Mouse (Mus musculus) E14TG2a.4 (cell line): ENCODE measurements around the gene Arl14.

Source experiments
- H3K27me3 ChIP-seq: 2 replicates; pipeline ENCODE4 v1.6.1; 2014; ENCODE audit warnings: low read length, control low read depth; ENCODE audit not compliant: insufficient read depth
- H3K36me3 ChIP-seq: 2 replicates; pipeline ENCODE4 v1.6.1; 2014; ENCODE audit warnings: low read length, control low read depth; ENCODE audit not compliant: insufficient read depth
- H3K4me1 ChIP-seq: replicated peaks from 2 replicates; pipeline ENCODE4 v1.6.1; 2014; ENCODE audit warnings: low read depth, low read length, control low read depth
- H3K4me3 ChIP-seq: replicated peaks from 2 replicates; pipeline ENCODE4 v1.5.1; 2014; ENCODE audit warnings: mild to moderate bottlenecking, low read length
- H3K9me3 ChIP-seq: 2 replicates; pipeline ENCODE4 v1.6.1; 2014; ENCODE audit warnings: low read length, control low read depth
- CTCF ChIP-seq: conservative IDR thresholded peaks from 2 replicates; pipeline ENCODE4 v1.5.1; 2014; ENCODE audit warnings: low read length
- NANOG ChIP-seq: IDR thresholded peaks from 2 replicates; pipeline ENCODE4 v1.6.1; 2014; ENCODE audit warnings: borderline replicate concordance, low read length, mixed read lengths
- POU5F1 ChIP-seq: IDR thresholded peaks from 2 replicates; pipeline ENCODE4 v1.6.1; 2014; ENCODE audit warnings: low read length, borderline replicate concordance

The Arl14 gene

DNA sequence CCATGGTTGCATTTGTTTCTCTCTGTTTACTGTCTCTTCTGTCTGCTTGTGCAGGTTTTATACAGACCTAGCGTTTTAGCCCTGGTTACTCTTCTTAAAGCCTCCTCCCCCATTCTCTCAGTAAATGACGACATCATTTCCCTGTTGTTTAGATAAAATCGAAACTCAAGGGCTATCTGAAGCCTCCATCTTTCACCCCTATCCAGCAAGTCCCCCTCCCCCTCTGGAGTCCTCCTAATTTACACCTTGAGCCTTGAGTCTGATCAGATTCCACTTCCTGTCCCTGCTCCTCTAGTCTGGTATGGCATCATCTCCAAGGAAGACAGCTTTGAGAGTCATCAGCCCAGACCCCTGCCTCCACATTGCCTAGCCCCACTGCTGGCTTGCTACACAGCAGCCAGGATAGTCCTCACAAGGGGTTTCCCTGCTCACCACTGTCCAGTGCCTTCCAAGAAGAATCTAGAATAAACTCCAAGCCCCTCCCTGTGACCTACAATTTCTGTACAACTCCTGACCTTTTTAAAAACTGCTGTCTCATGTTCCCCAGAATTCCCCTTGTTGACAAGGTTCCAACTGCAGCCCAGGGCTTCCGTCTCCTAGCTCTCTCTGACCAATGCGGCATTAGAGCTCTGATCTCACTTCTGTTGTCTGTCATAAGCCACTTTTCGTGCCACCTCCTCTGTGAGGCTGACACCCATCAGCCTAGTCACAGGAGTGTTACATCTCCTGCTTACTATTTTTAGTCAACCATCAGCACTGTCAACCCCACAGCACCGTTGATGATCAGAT, 16.8 kb upstream of the Arl14 start:
- H3K36me3 ChIP-seq: no peaks in the 10 kb centered on the region
- no peak for TF ChIP-seq NANOG
- no peak for TF ChIP-seq CTCF
- TF ChIP-seq POU5F1: no peak
- H3K4me1 ChIP-seq: 0 out of 2 replicates have a peak, but pooled peaks cover 5% of the 10 kb centered on the region

GRCm38 (mm10) chr3:69206193-69206893, 15.9 kb upstream of the Arl14 start:
- H3K4me1 ChIP-seq: 0 out of 2 replicates have a peak, but pooled peaks cover 5% of the 10 kb centered on the region
- H3K9me3 ChIP-seq: 0 out of 2 replicates have a peak, but pooled peaks cover 5% of the 10 kb centered on the region
- no peak overlapping the region for H3K4me3 ChIP-seq
- no peaks in the 10 kb centered on the region for H3K27me3 ChIP-seq
- H3K36me3 ChIP-seq: no peaks in the 10 kb centered on the region
- TF ChIP-seq NANOG (no peak), POU5F1 (no peak), CTCF (no peak)

More for the DNA sequence above, 16.8 kb upstream of the Arl14 start:
- H3K27me3 ChIP-seq: no peaks in the 10 kb centered on the region
- H3K4me3 ChIP-seq: no peak overlapping the region
- 0 out of 2 replicates have a peak, but pooled peaks cover 5% of the 10 kb centered on the region for H3K9me3 ChIP-seq

- Histone ChIP-seq H3K27me3 (no peaks in the 10 kb centered on the region), H3K9me3 (0 out of 2 replicates have a peak, but pooled peaks cover 2% of the 10 kb centered on the region), H3K36me3 (no peaks in the 10 kb centered on the region), H3K4me1 (0 out of 2 replicates have a peak, but pooled peaks cover 5% of the 10 kb centered on the region), H3K4me3 (no peak overlapping the region)
- TF ChIP-seq CTCF (peak; percentile 58), NANOG (no peak), POU5F1 (no peak)
Measured at GRCm38 (mm10) chr3:69208441-69209309, 13.5 kb upstream of the Arl14 start.

GRCm38 (mm10) chr3:69212246-69212645, 10.0 kb upstream of the Arl14 start:
- TF ChIP-seq CTCF (no peak), NANOG (no peak), POU5F1 (no peak)
- H3K9me3 ChIP-seq: no peaks in the 10 kb centered on the region
- H3K4me3 ChIP-seq: no peak overlapping the region
- no peaks in the 10 kb centered on the region for H3K27me3 ChIP-seq
- H3K4me1 ChIP-seq: no peaks in the 10 kb centered on the region
- H3K36me3 ChIP-seq: no peaks in the 10 kb centered on the region

DNA sequence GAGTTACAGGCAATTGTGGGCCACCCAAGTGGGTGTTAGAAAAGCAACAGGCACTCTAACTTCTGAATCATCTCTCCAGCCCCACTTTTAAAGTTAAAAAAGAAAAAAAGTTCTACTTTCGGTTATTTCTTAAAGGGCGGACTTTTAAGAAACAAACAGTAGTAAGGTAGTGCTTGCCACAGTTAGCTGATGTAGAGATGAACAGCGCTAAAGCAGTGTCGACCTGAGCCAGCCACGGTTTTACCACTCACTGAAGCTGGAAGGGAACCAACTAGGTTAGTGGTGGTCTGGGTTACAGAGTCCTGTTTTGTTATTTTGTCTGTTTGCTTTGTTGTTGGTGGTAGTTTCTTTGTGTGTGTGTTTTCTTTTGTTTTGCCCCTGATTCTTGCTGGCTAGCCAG, 8.8 kb upstream of the Arl14 start:
- no peak overlapping the region for H3K4me3 ChIP-seq
- H3K27me3 ChIP-seq: no peaks in the 10 kb centered on the region
- no peaks in the 10 kb centered on the region for H3K36me3 ChIP-seq
- 0 out of 2 replicates have a peak, but pooled peaks cover 2% of the 10 kb centered on the region for H3K9me3 ChIP-seq
- TF ChIP-seq CTCF (no peak), POU5F1 (no peak), NANOG (no peak)
- no peaks in the 10 kb centered on the region for H3K4me1 ChIP-seq

DNA sequence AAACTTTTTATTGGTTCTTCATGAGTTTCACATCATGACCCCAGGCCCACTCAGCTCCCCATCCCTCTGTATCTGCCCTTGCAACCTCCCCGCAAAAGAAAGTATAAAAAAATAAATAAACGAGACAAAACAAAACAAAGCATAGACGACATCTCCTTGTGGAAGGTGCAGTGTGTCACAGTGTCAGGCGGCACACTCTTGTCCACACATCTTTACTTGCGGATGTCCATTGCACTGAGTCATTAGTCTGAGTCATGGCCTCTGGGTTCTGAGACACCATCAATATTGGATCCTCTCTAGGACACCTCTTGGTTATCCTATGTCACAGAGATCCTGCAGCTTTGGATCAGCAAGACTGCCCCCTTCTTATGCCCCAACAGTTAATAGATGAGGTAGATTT, 7.7 kb upstream of the Arl14 start:
- no peak overlapping the region for H3K4me3 ChIP-seq
- H3K36me3 ChIP-seq: no peaks in the 10 kb centered on the region
- H3K9me3 ChIP-seq: 0 out of 2 replicates have a peak, but pooled peaks cover 2% of the 10 kb centered on the region
- no peaks in the 10 kb centered on the region for H3K27me3 ChIP-seq
- TF ChIP-seq CTCF (no peak), NANOG (no peak), POU5F1 (no peak)
- H3K4me1 ChIP-seq: no peaks in the 10 kb centered on the region

DNA sequence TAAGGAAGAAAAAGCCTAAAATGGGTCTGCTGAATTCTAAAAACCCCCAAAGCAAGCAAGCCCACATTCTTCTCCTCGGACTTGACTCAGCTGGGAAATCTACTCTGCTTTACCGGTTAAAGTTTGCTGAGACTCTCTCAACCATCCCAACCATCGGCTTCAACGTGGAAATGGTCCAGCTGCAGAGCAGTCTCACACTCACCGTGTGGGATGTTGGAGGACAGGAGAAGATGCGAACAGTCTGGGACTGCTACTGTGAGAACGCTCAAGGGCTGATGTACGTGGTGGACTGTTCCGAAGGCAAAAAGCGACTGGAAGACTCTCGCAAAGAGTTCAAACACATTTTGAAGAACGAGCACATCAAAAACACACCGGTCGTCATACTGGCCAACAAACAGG, 282 bp downstream of the Arl14 start:
- H3K4me3 ChIP-seq: no peak overlapping the region
- 0 out of 2 replicates have a peak, but pooled peaks cover 12% of the 10 kb centered on the region for H3K4me1 ChIP-seq
- H3K36me3 ChIP-seq: no peaks in the 10 kb centered on the region
- no peaks in the 10 kb centered on the region for H3K27me3 ChIP-seq
- 0 out of 2 replicates have a peak, but pooled peaks cover 2% of the 10 kb centered on the region for H3K9me3 ChIP-seq
- no peak for TF ChIP-seq CTCF
- TF ChIP-seq POU5F1: no peak
- no peak for TF ChIP-seq NANOG
